Mouse (Mus musculus): ENCODE data around the gene Lef1. TPM values are rescaled to one million over a fixed set of nuclear protein-coding genes. Genes with fewer than 3 reads are reported as not detected.
A peak's percentile ranks its signal among the peaks of the same experiment; 100 is the strongest.

Lef1 gene
- polyA plus RNA-seq, 1 experiment from 2014 or later: 18.7 TPM

DNA sequence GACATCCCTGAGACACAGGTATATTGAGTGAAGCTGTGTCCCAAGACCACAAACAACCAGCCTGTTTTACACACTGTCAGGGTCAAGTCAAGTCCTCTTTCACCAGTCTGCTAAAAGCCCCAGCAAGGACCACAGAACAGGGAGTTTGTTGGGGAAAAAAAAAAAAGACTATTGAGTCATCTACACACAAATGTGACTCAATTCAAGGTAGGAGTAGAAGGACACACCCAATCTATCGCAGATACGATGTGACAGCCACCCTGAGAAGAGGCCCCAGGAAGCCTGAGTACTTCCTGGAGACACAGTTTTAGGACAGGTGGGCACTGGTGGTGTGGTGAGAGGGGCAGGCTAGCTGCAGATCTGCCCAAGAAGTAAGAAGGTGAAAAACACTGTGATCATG, 140.0 kb downstream of the Lef1 start:
- Histone ChIP-seq H3K36me3 (peaks cover 48% of the 10 kb centered on the region), H3K4me2 (no peak overlapping the region), H3K27ac (ENCODE audit: poor library complexity, severe bottlenecking) (no peak overlapping the region), H3K9ac (no peak overlapping the region), H3K4me3 (no peak overlapping the region), H3K9me3 (replicated peaks) (peaks cover 5% of the 10 kb centered on the region; the same call in 1 of the 2 replicates), H3K27me3 (replicated peaks) (no peaks in the 10 kb centered on the region), H3K4me1 (replicated peaks) (peaks cover 45% of the 10 kb centered on the region)
- no peak for ATAC-seq (ENCODE audit: insufficient number of reproducible peaks, low FRiP score)
- WGBS: 81% methylated on average over 2 of the region's 2 CpGs

DNA sequence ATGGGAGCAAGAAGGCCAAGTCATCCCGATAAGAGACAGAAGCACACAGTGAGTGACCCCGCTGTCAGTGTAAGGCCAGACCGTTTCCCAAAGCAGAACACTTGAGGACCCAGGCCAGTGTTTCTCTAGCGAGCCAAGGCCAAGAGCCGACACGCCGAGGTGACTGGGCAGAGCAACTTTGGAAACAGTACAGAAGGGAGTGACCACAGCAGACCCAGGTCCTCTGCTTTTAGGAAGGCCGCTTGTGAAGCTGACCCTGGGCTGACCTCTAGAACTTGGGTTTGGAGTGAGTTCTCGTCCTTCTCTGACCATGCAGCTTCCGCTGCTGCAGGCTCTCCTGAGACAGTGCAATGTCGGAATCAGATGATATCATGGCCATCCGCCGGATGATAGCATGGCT, 140.7 kb downstream of the Lef1 start:
- no peak overlapping the region for H3K27ac ChIP-seq (ENCODE audit: poor library complexity, severe bottlenecking)
- no peaks in the 10 kb centered on the region for H3K27me3 ChIP-seq (replicated peaks)
- ATAC-seq (ENCODE audit: insufficient number of reproducible peaks, low FRiP score): no peak
- H3K4me2 ChIP-seq: 0 out of 2 replicates have a peak overlapping the region, but pooled peaks have one; percentile 0
- H3K4me1 ChIP-seq (replicated peaks): peaks cover 47% of the 10 kb centered on the region
- WGBS: 61% methylated on average over 13 of the region's 13 CpGs
- H3K4me3 ChIP-seq: no peak overlapping the region
- H3K9me3 ChIP-seq (replicated peaks): peaks cover 8% of the 10 kb centered on the region; the same call in 1 of the 2 replicates
- H3K9ac ChIP-seq: no peak overlapping the region
- H3K36me3 ChIP-seq: peaks cover 50% of the 10 kb centered on the region

DNA sequence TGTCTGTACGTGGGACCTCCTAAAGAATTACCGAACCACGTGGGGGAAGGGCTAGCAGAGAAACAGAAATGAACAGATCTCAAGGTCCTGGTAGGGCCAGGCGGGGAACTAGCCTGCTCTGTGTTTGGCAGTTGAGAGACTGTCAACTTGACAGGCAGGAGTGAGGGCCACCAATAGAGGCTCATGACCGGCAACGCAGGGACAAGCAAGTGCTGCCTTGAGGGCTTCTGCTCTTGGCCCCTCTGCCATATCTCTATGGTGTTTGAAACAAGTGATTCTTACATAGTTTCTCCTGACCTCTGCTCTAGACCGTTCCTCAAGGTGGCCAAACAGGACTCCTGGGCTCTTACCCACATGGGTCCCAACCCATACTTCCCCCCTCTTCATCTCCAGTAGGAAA, 141.3 kb downstream of the Lef1 start:
- H3K36me3 ChIP-seq: peaks cover 46% of the 10 kb centered on the region
- no peaks in the 10 kb centered on the region for H3K27me3 ChIP-seq (replicated peaks)
- peaks cover 8% of the 10 kb centered on the region; the same call in 1 of the 2 replicates for H3K9me3 ChIP-seq (replicated peaks)
- H3K9ac ChIP-seq: no peak overlapping the region
- peak; percentile 30; the same call in 1 of the 2 replicates for ATAC-seq (ENCODE audit: insufficient number of reproducible peaks, low FRiP score)
- H3K4me2 ChIP-seq: no peak overlapping the region
- H3K4me1 ChIP-seq (replicated peaks): peaks cover 42% of the 10 kb centered on the region
- no peak overlapping the region for H3K4me3 ChIP-seq
- WGBS: 54% methylated on average over 7 of the region's 7 CpGs
- no peak overlapping the region for H3K27ac ChIP-seq (ENCODE audit: poor library complexity, severe bottlenecking)

DNA sequence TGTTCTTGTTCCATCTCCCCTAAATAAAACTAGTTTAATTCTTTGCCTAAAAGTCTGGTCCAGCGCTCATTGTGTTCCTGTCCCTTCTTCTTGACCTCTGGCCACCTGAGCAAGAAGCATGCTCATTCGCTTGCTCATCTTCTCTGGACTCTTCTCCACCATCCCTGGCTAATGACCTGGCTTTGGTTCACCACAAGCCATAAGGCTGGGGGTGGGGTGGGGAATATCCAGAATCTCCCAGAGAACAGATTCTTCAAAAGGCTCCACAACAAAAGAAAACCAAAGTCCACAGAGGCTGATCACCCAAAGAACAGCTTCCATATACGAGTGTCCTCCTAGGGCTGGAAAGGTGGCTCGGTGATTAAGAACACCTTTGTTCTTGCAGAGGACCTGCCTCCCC, 144.7 kb downstream of the Lef1 start:
- no peak overlapping the region for H3K27ac ChIP-seq (ENCODE audit: poor library complexity, severe bottlenecking)
- H3K4me2 ChIP-seq: no peak overlapping the region

DNA sequence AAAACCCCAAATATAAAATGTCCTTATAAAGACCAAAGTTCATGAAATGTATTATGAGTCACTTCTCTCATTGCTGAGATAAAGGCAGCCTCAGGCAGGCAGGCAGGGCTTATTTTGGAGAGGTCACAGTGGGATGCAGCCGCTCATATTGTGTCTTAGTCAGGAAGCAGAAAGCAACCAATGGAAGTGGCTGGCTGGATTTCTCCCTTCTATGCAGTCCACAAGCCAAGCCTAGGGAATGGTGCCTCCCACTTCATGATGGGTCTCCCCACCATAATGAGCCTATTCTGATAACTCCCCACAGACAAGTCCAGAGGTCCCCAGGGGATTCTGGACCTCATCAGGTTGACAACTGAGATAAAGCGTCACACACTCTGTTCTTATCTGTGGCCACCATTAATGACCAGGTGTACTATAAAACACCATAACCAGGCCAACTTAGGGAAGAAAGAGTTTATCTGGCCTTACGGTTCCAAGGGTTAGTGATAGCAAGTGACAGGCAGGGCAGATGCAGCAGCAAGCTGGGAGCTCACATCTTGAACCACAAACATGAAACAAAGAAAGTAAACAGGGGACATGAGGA, 145.2 kb downstream of the Lef1 start:
- no peak for ATAC-seq (ENCODE audit: insufficient number of reproducible peaks, low FRiP score)
- H3K4me1 ChIP-seq (replicated peaks): peaks cover 47% of the 10 kb centered on the region
- H3K4me3 ChIP-seq: no peak overlapping the region
- H3K27me3 ChIP-seq (replicated peaks): no peaks in the 10 kb centered on the region
- H3K9ac ChIP-seq: no peak overlapping the region
- peaks cover 19% of the 10 kb centered on the region for H3K36me3 ChIP-seq
- no peak overlapping the region for H3K4me2 ChIP-seq
- WGBS: 74% methylated on average over 3 of the region's 3 CpGs
- H3K27ac ChIP-seq (ENCODE audit: poor library complexity, severe bottlenecking): no peak overlapping the region
- peaks cover 8% of the 10 kb centered on the region; the same call in 1 of the 2 replicates for H3K9me3 ChIP-seq (replicated peaks)

More for the DNA sequence above, 144.7 kb downstream of the Lef1 start:
- ATAC-seq (ENCODE audit: insufficient number of reproducible peaks, low FRiP score): no peak
- 94% methylated on average over 4 of the region's 4 CpGs for WGBS
- Histone ChIP-seq H3K36me3 (peaks cover 21% of the 10 kb centered on the region), H3K27me3 (replicated peaks) (no peaks in the 10 kb centered on the region), H3K4me1 (replicated peaks) (peaks cover 51% of the 10 kb centered on the region), H3K9ac (no peak overlapping the region), H3K9me3 (replicated peaks) (peaks cover 8% of the 10 kb centered on the region; the same call in 1 of the 2 replicates), H3K4me3 (no peak overlapping the region)

DNA sequence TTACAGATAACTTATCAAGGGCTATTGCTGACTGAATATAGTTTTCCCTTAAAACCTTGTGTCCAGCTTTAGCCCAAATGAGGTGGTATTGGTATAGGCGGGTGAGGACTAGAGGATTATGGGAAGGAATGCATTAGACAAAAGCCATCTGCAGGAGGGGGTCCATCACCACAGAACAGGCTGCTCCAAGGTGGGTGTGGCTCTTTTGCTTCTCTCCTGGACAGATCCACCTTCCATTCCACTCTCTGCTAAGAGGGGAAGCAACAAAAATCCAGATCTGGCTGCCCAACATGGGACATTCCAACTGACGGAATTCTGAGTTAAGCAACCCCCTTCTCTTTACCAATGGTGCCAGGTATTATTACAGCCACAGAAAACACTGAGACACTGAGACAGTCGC, 148.7 kb downstream of the Lef1 start:
- peaks cover 10% of the 10 kb centered on the region for H3K9me3 ChIP-seq (replicated peaks)
- WGBS: 79% methylated on average over 3 of the region's 3 CpGs
- H3K9ac ChIP-seq: no peak overlapping the region
- H3K4me2 ChIP-seq: no peak overlapping the region
- ATAC-seq (ENCODE audit: insufficient number of reproducible peaks, low FRiP score): no peak
- H3K4me1 ChIP-seq (replicated peaks): peaks cover 21% of the 10 kb centered on the region
- no peaks in the 10 kb centered on the region for H3K27me3 ChIP-seq (replicated peaks)
- H3K27ac ChIP-seq (ENCODE audit: poor library complexity, severe bottlenecking): no peak overlapping the region
- peaks cover 41% of the 10 kb centered on the region for H3K36me3 ChIP-seq
- H3K4me3 ChIP-seq: no peak overlapping the region

DNA sequence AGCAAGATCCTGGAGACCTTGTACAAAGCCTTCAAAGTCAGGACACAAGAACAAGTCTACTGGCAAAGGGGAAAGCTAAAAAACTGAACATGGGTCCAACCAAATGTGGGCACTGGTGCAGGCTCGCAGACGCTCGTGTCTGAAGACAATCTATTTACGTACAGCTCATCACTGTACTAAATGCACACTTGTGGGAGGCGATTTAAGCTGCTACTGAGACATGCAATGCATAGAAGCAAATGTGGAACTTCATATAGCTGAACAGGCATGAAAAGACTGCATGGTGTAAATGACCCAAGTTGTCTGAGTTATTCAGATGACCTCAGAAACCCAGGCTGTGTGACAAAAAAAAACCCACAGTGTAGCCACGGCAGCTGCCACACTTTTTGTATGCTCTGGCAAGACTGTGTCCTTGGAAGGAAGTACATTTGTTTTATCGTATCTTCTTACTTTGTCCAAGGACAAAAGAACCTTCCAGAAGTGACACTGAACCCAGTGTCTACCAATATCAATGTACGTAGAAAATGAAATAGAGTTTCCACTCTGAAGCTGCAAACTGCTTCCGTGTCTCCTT, 149.2 kb downstream of the Lef1 start:
- no peaks in the 10 kb centered on the region for H3K27me3 ChIP-seq (replicated peaks)
- WGBS: 74% methylated on average over 9 of the region's 9 CpGs
- H3K4me2 ChIP-seq: no peak overlapping the region
- H3K4me1 ChIP-seq (replicated peaks): peaks cover 21% of the 10 kb centered on the region
- H3K9ac ChIP-seq: no peak overlapping the region
- H3K4me3 ChIP-seq: no peak overlapping the region
- peaks cover 40% of the 10 kb centered on the region for H3K36me3 ChIP-seq
- H3K9me3 ChIP-seq (replicated peaks): peaks cover 9% of the 10 kb centered on the region
- H3K27ac ChIP-seq (ENCODE audit: poor library complexity, severe bottlenecking): no peak overlapping the region
- ATAC-seq (ENCODE audit: insufficient number of reproducible peaks, low FRiP score): no peak

DNA sequence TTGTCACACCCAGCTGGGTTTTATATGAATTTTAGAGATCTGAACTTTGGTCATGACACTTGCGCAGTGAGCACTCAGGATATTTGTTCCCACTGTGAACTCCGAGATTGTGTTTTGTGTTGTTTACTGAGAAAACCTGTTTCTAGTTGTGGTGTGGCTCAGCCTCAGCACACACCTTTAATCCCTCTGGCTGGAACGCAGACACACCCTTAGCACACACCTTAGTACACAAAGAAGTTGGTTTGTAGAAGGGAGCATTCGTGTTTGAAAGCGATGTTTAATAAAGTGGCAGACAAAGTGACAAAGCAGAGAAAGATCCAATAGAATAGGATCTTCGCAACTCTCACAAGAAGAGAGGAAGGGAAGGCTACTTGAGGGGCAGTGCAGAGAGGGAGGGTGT, 150.1 kb downstream of the Lef1 start:
- no peak overlapping the region for H3K9ac ChIP-seq
- no peak for ATAC-seq (ENCODE audit: insufficient number of reproducible peaks, low FRiP score)
- no peak overlapping the region for H3K4me2 ChIP-seq
- H3K36me3 ChIP-seq: peaks cover 45% of the 10 kb centered on the region
- 91% methylated on average over 6 of the region's 6 CpGs for WGBS
- H3K27me3 ChIP-seq (replicated peaks): no peaks in the 10 kb centered on the region
- H3K4me3 ChIP-seq: no peak overlapping the region
- H3K9me3 ChIP-seq (replicated peaks): peaks cover 7% of the 10 kb centered on the region
- peaks cover 24% of the 10 kb centered on the region for H3K4me1 ChIP-seq (replicated peaks)
- no peak overlapping the region for H3K27ac ChIP-seq (ENCODE audit: poor library complexity, severe bottlenecking)

DNA sequence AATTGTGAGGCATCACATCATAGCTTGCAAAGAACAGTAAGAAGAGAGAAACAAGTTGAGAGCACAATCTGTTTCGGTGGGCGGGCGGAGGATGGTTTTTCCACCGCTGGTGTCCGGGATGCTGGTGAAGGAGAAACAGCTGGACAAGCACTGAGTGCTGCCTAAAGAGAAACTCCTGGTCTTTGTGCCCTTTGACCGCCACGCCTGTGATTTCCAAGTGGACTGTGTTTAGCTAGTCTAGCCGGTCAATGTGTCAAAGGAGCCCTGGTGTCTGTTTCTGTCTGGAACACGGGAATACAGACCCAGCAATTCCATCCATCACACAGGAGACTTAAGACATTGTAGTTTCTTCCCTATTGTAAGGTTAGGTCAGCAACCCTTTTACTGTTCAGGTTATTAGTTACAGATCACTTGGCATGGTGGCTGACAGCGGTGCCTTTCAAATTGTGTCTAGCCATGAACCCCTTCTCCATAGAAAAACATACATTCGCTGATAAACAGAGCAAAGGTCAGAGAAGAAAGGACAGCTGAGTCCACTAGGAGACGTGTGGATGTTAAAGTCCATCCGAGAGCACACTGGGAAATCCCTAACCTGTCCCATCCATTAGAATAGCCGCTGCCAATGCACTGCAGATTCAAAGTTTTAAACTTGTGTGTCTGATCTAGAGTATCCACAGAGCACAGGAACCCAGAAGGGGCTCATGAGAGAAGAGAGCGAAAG, 153.7 kb downstream of the Lef1 start:
- 82% methylated on average over 15 of the region's 15 CpGs for WGBS
- no peak overlapping the region for H3K4me3 ChIP-seq
- no peak overlapping the region for H3K4me2 ChIP-seq
- H3K9me3 ChIP-seq (replicated peaks): peaks cover 6% of the 10 kb centered on the region
- ATAC-seq (ENCODE audit: insufficient number of reproducible peaks, low FRiP score): no peak
- H3K36me3 ChIP-seq: peaks cover 58% of the 10 kb centered on the region
- H3K9ac ChIP-seq: no peak overlapping the region
- H3K4me1 ChIP-seq (replicated peaks): peaks cover 42% of the 10 kb centered on the region
- H3K27me3 ChIP-seq (replicated peaks): no peaks in the 10 kb centered on the region
- H3K27ac ChIP-seq (ENCODE audit: poor library complexity, severe bottlenecking): no peak overlapping the region

DNA sequence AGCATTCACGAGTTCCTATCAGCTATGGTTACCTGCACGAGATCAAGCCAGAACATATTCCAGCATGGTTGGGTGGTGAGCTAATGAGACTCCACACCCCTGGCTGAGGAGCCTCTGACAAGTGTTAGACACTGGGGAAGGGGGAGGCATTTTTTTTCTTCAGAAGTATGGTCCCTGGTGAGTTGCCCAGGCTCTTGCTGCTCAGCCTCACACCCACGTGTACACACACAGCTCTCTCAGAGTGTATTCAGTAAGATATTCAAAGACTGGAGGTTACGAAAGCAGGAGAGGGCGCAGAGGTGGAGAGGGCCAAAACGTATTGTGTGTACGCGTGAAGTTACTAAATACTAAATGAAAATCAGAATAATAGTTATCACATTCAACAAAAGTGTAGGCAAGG, 155.2 kb downstream of the Lef1 start:
- peaks cover 45% of the 10 kb centered on the region for H3K4me1 ChIP-seq (replicated peaks)
- no peak overlapping the region for H3K9ac ChIP-seq
- H3K4me3 ChIP-seq: no peak overlapping the region
- H3K36me3 ChIP-seq: peaks cover 58% of the 10 kb centered on the region
- no peak overlapping the region for H3K4me2 ChIP-seq
- peaks cover 6% of the 10 kb centered on the region for H3K9me3 ChIP-seq (replicated peaks)
- H3K27ac ChIP-seq (ENCODE audit: poor library complexity, severe bottlenecking): no peak overlapping the region
- ATAC-seq (ENCODE audit: insufficient number of reproducible peaks, low FRiP score): no peak
- 75% methylated on average over 8 of the region's 8 CpGs for WGBS
- H3K27me3 ChIP-seq (replicated peaks): no peaks in the 10 kb centered on the region

DNA sequence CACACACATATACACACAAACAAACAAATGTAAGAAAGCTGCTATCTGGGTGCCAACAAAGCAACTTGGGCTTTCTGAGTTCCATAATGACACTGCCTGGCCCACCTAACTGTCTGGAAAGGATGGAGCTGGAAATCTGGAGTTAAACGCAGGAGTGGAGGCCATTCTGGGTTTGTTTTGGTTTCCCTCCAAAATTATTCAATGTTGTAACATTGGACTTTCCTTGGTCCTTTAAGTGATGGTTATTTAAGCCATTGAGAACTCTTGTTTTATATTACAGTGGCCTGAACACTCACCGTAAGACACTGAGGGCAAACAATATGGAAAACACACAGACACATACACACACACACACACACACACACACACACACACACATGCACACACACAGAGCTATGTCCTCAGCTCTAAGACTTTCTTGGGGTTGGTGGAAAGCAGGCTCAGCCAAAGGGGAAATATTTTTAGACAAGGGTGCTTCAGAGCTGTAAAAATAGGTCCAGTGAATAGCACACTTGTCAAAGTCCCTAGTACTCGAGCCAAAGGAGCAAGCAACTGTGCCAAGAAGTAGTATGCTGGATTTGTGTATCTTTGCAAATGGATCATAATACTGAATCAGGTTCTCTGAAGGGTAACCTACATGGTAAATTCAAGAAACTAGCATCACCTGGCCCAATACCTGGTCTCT, 156.2 kb downstream of the Lef1 start:
- 66% methylated on average over 3 of the region's 3 CpGs for WGBS
- Histone ChIP-seq H3K4me3 (no peak overlapping the region), H3K9me3 (replicated peaks) (no peaks in the 10 kb centered on the region), H3K9ac (no peak overlapping the region), H3K27ac (ENCODE audit: poor library complexity, severe bottlenecking) (peak overlapping the region; percentile 72), H3K4me1 (replicated peaks) (peaks cover 52% of the 10 kb centered on the region), H3K36me3 (peaks cover 48% of the 10 kb centered on the region), H3K27me3 (replicated peaks) (no peaks in the 10 kb centered on the region), H3K4me2 (peak overlapping the region; percentile 23; the same call in 1 of the 2 replicates)
- no peak for ATAC-seq (ENCODE audit: insufficient number of reproducible peaks, low FRiP score)

Data from heart, embryonic 12.5 days (tissue).